Mouse (Mus musculus): ENCODE results near the gene Ezh2.

DNA sequence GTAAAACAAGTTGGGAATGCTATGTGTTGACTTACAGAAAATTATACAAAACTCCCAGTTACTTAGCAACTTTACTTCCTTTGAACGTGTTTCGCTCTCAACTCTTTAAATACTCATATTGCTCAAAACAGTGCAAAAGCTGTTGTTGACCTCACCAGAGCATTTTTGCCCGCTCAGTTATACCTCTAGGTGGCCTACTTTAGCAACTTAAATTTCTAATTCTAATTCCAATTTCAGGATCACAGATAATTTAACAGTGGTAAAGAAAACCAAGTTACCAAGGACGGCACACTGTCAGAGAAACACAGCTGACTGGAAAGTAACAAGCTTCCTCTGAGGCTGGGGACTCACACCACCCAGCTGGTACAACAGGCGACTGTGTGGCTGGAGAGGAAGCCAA is 33.7 kb downstream of the Ezh2 start:
- TF ChIP-seq CTCF (IDR thresholded peaks at IDR 0.05; ENCODE audit: control insufficient read depth, insufficient read depth, insufficient read length): no peak
- TF ChIP-seq MYOG (IDR thresholded peaks at IDR 0.05; ENCODE audit: control insufficient read depth, extremely low read depth, insufficient read length): no peak
- no peak for TF ChIP-seq MAX (IDR thresholded peaks at IDR 0.05)
- TF ChIP-seq MYOD1 (IDR thresholded peaks at IDR 0.05; ENCODE audit: control insufficient read depth, insufficient read length, low read depth): no peak
- no peak for TF ChIP-seq USF1 (IDR thresholded peaks at IDR 0.05; ENCODE audit: low read depth)
- TF ChIP-seq CEBPB (IDR thresholded peaks at IDR 0.05; ENCODE audit: low read depth): no peak
- TF ChIP-seq FOSL1 (IDR thresholded peaks at IDR 0.05; ENCODE audit: insufficient read depth, low read length, poor library complexity, severe bottlenecking): no peak

All from C2C12 (cell line).